Mouse (Mus musculus) ES-E14 (cell line): Measurements from ENCODE around the gene Renbp. TPM values are rescaled to one million over a fixed set of nuclear protein-coding genes. Genes with fewer than 3 reads are reported as not detected.

Experiments
- DNase-seq: peaks from one replicate; pipeline ENCODE4 v3.0.0-alpha.2; 2013; ENCODE audit warnings: low read depth, low spot score
- H3K27ac ChIP-seq: 2 replicates; pipeline ENCODE4 v1.5.1; 2012; ENCODE audit warnings: low read depth, mild to moderate bottlenecking, low read length, moderate library complexity, mixed read lengths; ENCODE audit not compliant: poor library complexity, insufficient read depth, severe bottlenecking
- H3K36me3 ChIP-seq: 2 replicates; pipeline ENCODE4 v1.6.1; 2012; ENCODE audit warnings: mild to moderate bottlenecking, low read length, moderate library complexity, mixed read lengths; ENCODE audit not compliant: control insufficient read depth, poor library complexity, insufficient read depth, severe bottlenecking
- H3K4me1 ChIP-seq, 2 experiments: fragments of 150-350 bp in 1 of 2; sonication (generic) in 1 of 2; 2 replicates each; pipeline ENCODE4 v1.6.1; 2012; ENCODE audit warnings: low read length in 2 of 2, mild to moderate bottlenecking in 1 of 2, mixed read lengths in 1 of 2; ENCODE audit not compliant: control insufficient read depth in 2 of 2, insufficient read depth in 2 of 2, poor library complexity in 1 of 2
- H3K4me3 ChIP-seq, 2 experiments: fragments of 150-350 bp in 1 of 2; sonication (generic) in 1 of 2; 2 replicates each; pipeline ENCODE4 v1.5.1; 2012; ENCODE audit warnings: low read length in 2 of 2, low read depth in 1 of 2, mild to moderate bottlenecking in 1 of 2, mixed read lengths in 1 of 2; ENCODE audit not compliant: insufficient read depth in 1 of 2, poor library complexity in 1 of 2, severe bottlenecking in 1 of 2
- H3K9ac ChIP-seq: 2 replicates; pipeline ENCODE4 v1.6.1; 2012; ENCODE audit warnings: low read depth, mild to moderate bottlenecking, low read length, mixed read lengths; ENCODE audit not compliant: poor library complexity, insufficient read depth, severe bottlenecking
- H3K9me3 ChIP-seq: fragments of 150-350 bp; sonication (generic); 2 replicates; pipeline ENCODE4 v1.6.1; 2012; ENCODE audit warnings: low read depth, mild to moderate bottlenecking, low read length; ENCODE audit not compliant: control insufficient read depth, insufficient read depth
- CHD2 ChIP-seq: IDR thresholded peaks from 2 replicates; pipeline ENCODE4 v1.6.1; 2014; ENCODE audit warnings: mild to moderate bottlenecking, low read depth, low read length, inconsistent platforms
- HCFC1 ChIP-seq: IDR thresholded peaks from 2 replicates; pipeline ENCODE4 v1.6.1; 2012; ENCODE audit warnings: low read length, inconsistent platforms, borderline replicate concordance; ENCODE audit not compliant: insufficient read depth
- MAFK ChIP-seq: IDR thresholded peaks from 2 replicates; pipeline ENCODE4 v1.6.1; 2014; ENCODE audit warnings: mild to moderate bottlenecking, low read depth, low read length, inconsistent platforms; ENCODE audit not compliant: insufficient read depth
- ZC3H11A ChIP-seq: IDR thresholded peaks from 2 replicates; pipeline ENCODE4 v1.6.1; 2012; ENCODE audit warnings: low read depth, mild to moderate bottlenecking, inconsistent platforms, low read length, borderline replicate concordance
- ZNF384 ChIP-seq: IDR thresholded peaks from 2 replicates; pipeline ENCODE4 v1.6.1; 2012; ENCODE audit warnings: low read depth, low read length, inconsistent platforms
- in situ Hi-C, 2 experiments: fragments of 600-800 bp; cut with MboI; formaldehyde crosslinking; loops; one replicate each; pipeline ENCODE4 v1.15.1; 2025; ENCODE audit warnings: low sequenced_read_pairs in 2 of 2, inconsistent platforms in 1 of 2; ENCODE audit not compliant: unreplicated experiment in 2 of 2
- total RNA-seq: library from RNA; depleted of rRNA; stranded (reverse); fragments of 300-350 nt; gene quantifications from 2 replicates; pipeline ENCODE4 v1.2.3, GENCODE M21; 2012

Gene Renbp
- total RNA-seq, 1 experiment = 33.4 TPM

GRCm38 (mm10) chrX:73969729-73970128, 39.1 kb upstream of the Renbp start:
- Histone ChIP-seq H3K9ac (no peak overlapping the region), H3K27ac (no peak overlapping the region)
- TF ChIP-seq CHD2 (no peak), ZC3H11A (no peak), HCFC1 (no peak), ZNF384 (no peak), MAFK (no peak)

GRCm38 (mm10) chrX:73969167-73969566, 38.5 kb upstream of the Renbp start:
- no peak overlapping the region for H3K27ac ChIP-seq
- no peak for TF ChIP-seq HCFC1
- no peak for TF ChIP-seq MAFK
- TF ChIP-seq ZNF384 = no peak
- TF ChIP-seq ZC3H11A = no peak
- TF ChIP-seq CHD2 = no peak
- H3K4me3 ChIP-seq = no peak overlapping the region

More at GRCm38 (mm10) chrX:73969729-73970128, 39.1 kb upstream of the Renbp start:
- H3K4me1 ChIP-seq = peaks cover 0 to 2% of the 10 kb centered on the region in 2 experiments; a peak in 1 of 4 replicates
- H3K9me3 ChIP-seq = no peaks in the 10 kb centered on the region
- H3K4me3 ChIP-seq = no peak overlapping the region
- H3K36me3 ChIP-seq = peaks cover 4% of the 10 kb centered on the region; the same call in 1 of the 2 replicates
- in situ Hi-C loops = loop anchor here in 1 of 2 experiments (25.0 kb wide), 1 partner anchor 268 kb away; the partner anchor contains the start of gene Flna
- DNase-seq = no peak

GRCm38 (mm10) chrX:73967177-73968075, 36.8 kb upstream of the Renbp start:
- Histone ChIP-seq H3K4me3 (peak overlapping the region; percentile 97 to 98), H3K36me3 (peaks cover 17% of the 10 kb centered on the region), H3K27ac (peak overlapping the region; percentile 99), H3K4me1 (peaks cover 2% of the 10 kb centered on the region in 2 experiments; a peak in 2 of 4 replicates), H3K9me3 (no peaks in the 10 kb centered on the region), H3K9ac (peak overlapping the region; percentile 99)
- peak; percentile 62 for DNase-seq
- no peak for TF ChIP-seq ZNF384
- no peak for TF ChIP-seq ZC3H11A
- no peak for TF ChIP-seq CHD2
- peak; percentile 34; the same call in 1 of the 2 replicates for TF ChIP-seq HCFC1
- no peak for TF ChIP-seq MAFK
- in situ Hi-C loops = loop anchor here in 1 of 2 experiments (25.0 kb wide), 1 partner anchor 270 kb away; the partner anchor contains the start of gene Flna

More at GRCm38 (mm10) chrX:73969167-73969566, 38.5 kb upstream of the Renbp start:
- no peak overlapping the region for H3K9ac ChIP-seq
- no peak for DNase-seq
- H3K4me1 ChIP-seq = peaks cover 0 to 2% of the 10 kb centered on the region in 2 experiments; a peak in 1 of 4 replicates
- in situ Hi-C loops = loop anchor here in 1 of 2 experiments (25.0 kb wide), 1 partner anchor 268 kb away; the partner anchor contains the start of gene Flna
- H3K36me3 ChIP-seq = peaks cover 9% of the 10 kb centered on the region
- H3K9me3 ChIP-seq = no peaks in the 10 kb centered on the region

- Histone ChIP-seq H3K4me3 (peak within 1 kb of the TSS; percentile 97 to 98), H3K4me1 (peaks cover 2% of the 10 kb centered on the region in 2 experiments; a peak in 2 of 4 replicates), H3K9ac (peak within 1 kb of the TSS; percentile 99), H3K36me3 (peaks cover 21% of the 10 kb centered on the region), H3K27ac (peak within 1 kb of the TSS; percentile 99), H3K9me3 (no peaks in the 10 kb centered on the region)
- TF ChIP-seq HCFC1 = peak; percentile 7; the same call in 1 of the 2 replicates
- no peak for TF ChIP-seq ZNF384
- in situ Hi-C loops = loop anchor here in 1 of 2 experiments (25.0 kb wide), 1 partner anchor 271 kb away; the partner anchor contains the start of gene Flna
- peak; percentile 65 for DNase-seq
Measured at GRCm38 (mm10) chrX:73966248-73967176, 35.9 kb upstream of the Renbp start, which contains the start of gene Hcfc1. Gene Hcfc1 (minus strand): TSS chrX:73966357.
